Mouse (Mus musculus): Measurements from ENCODE around the gene Atp2c1. TPM values are rescaled to one million over a fixed set of nuclear protein-coding genes. Genes with fewer than 3 reads are reported as not detected.

The Atp2c1 gene
- polyA plus RNA-seq, 1 experiment from 2014 or later, result 33.2 TPM

GRCm38 (mm10) chr9:105495316-105496174 lies 31.6 kb downstream of the Atp2c1 start:
- H3K27me3 ChIP-seq (ENCODE audit: control insufficient read depth, insufficient read depth, low read length), result no peaks in the 10 kb centered on the region
- WGBS, result under 1% methylated on average over 39 of the region's 39 CpGs
- peak overlapping the region; percentile 95 for H3K4me2 ChIP-seq (replicated peaks; ENCODE audit: low read depth)
- no peaks in the 10 kb centered on the region for H3K9me3 ChIP-seq (ENCODE audit: control insufficient read depth, low read length)
- peak; percentile 31 for DNase-seq (ENCODE audit: low spot score)
- no peaks in the 10 kb centered on the region for H3K4me1 ChIP-seq (replicated peaks; ENCODE audit: control insufficient read depth, insufficient read depth)
- H3K27ac ChIP-seq (replicated peaks), result peak overlapping the region; percentile 97
- ATAC-seq (ENCODE audit: low FRiP score, low TSS enrichment), result peak; percentile 50
- H3K9ac ChIP-seq (ENCODE audit: low read length), result peak overlapping the region; percentile 94
- H3K4me3 ChIP-seq (ENCODE audit: low read depth, low read length), result peak overlapping the region; percentile 88
- H3K36me3 ChIP-seq (ENCODE audit: control insufficient read depth, insufficient read depth, low read length), result no peaks in the 10 kb centered on the region
- TF ChIP-seq EP300 (optimal IDR thresholded peaks at IDR 0.05), result no peak
- peak; percentile 88 for TF ChIP-seq CTCF (IDR thresholded peaks at IDR 0.05; ENCODE audit: low read depth)

- no peaks in the 10 kb centered on the region for H3K9me3 ChIP-seq (ENCODE audit: control insufficient read depth, low read length)
- no peaks in the 10 kb centered on the region for H3K27me3 ChIP-seq (ENCODE audit: control insufficient read depth, insufficient read depth, low read length)
- H3K4me3 ChIP-seq (ENCODE audit: low read depth, low read length), result peak overlapping the region; percentile 88
- TF ChIP-seq CTCF (IDR thresholded peaks at IDR 0.05; ENCODE audit: low read depth) (peak; percentile 64), EP300 (optimal IDR thresholded peaks at IDR 0.05) (no peak)
- DNase-seq (ENCODE audit: low spot score) (peak; percentile 98), ATAC-seq (ENCODE audit: low FRiP score, low TSS enrichment) (peak; percentile 100)
- H3K4me1 ChIP-seq (replicated peaks; ENCODE audit: control insufficient read depth, insufficient read depth), result no peaks in the 10 kb centered on the region
- peak overlapping the region; percentile 95 for H3K4me2 ChIP-seq (replicated peaks; ENCODE audit: low read depth)
- no peaks in the 10 kb centered on the region for H3K36me3 ChIP-seq (ENCODE audit: control insufficient read depth, insufficient read depth, low read length)
- H3K27ac ChIP-seq (replicated peaks), result peak overlapping the region; percentile 97
- WGBS, result under 1% methylated on average over 73 of the region's 83 CpGs
- peak overlapping the region; percentile 94 for H3K9ac ChIP-seq (ENCODE audit: low read length)
These were observed 32.4 kb downstream of the Atp2c1 start for GRCm38 (mm10) chr9:105494553-105495315.

GRCm38 (mm10) chr9:105492744-105493143 lies 34.4 kb downstream of the Atp2c1 start:
- DNase-seq (ENCODE audit: low spot score) (no peak), ATAC-seq (ENCODE audit: low FRiP score, low TSS enrichment) (no peak)
- Histone ChIP-seq H3K27me3 (ENCODE audit: control insufficient read depth, insufficient read depth, low read length) (no peaks in the 10 kb centered on the region), H3K4me1 (replicated peaks; ENCODE audit: control insufficient read depth, insufficient read depth) (no peaks in the 10 kb centered on the region), H3K4me2 (replicated peaks; ENCODE audit: low read depth) (no peak overlapping the region), H3K4me3 (ENCODE audit: low read depth, low read length) (no peak overlapping the region), H3K27ac (replicated peaks) (no peak overlapping the region), H3K36me3 (ENCODE audit: control insufficient read depth, insufficient read depth, low read length) (no peaks in the 10 kb centered on the region), H3K9ac (ENCODE audit: low read length) (no peak overlapping the region), H3K9me3 (ENCODE audit: control insufficient read depth, low read length) (no peaks in the 10 kb centered on the region)
- TF ChIP-seq CTCF (IDR thresholded peaks at IDR 0.05; ENCODE audit: low read depth), result no peak
- TF ChIP-seq EP300 (optimal IDR thresholded peaks at IDR 0.05), result no peak
- 45% methylated on average over 3 of the region's 3 CpGs for WGBS

GRCm38 (mm10) chr9:105488363-105488762 lies 38.8 kb downstream of the Atp2c1 start:
- no peak for DNase-seq (ENCODE audit: low spot score)
- Histone ChIP-seq H3K27me3 (ENCODE audit: control insufficient read depth, insufficient read depth, low read length) (no peaks in the 10 kb centered on the region), H3K9me3 (ENCODE audit: control insufficient read depth, low read length) (no peaks in the 10 kb centered on the region)

GRCm38 (mm10) chr9:105484338-105485084 lies 42.6 kb downstream of the Atp2c1 start:
- H3K27ac ChIP-seq (replicated peaks), result no peak overlapping the region
- WGBS, result 81% methylated on average over 5 of the region's 5 CpGs

More at GRCm38 (mm10) chr9:105488363-105488762, 38.8 kb downstream of the Atp2c1 start:
- Histone ChIP-seq H3K4me2 (replicated peaks; ENCODE audit: low read depth) (no peak overlapping the region), H3K9ac (ENCODE audit: low read length) (no peak overlapping the region), H3K4me1 (replicated peaks; ENCODE audit: control insufficient read depth, insufficient read depth) (no peaks in the 10 kb centered on the region), H3K36me3 (ENCODE audit: control insufficient read depth, insufficient read depth, low read length) (no peaks in the 10 kb centered on the region), H3K4me3 (ENCODE audit: low read depth, low read length) (no peak overlapping the region), H3K27ac (replicated peaks) (no peak overlapping the region)
- no peak for ATAC-seq (ENCODE audit: low FRiP score, low TSS enrichment)
- TF ChIP-seq CTCF (IDR thresholded peaks at IDR 0.05; ENCODE audit: low read depth), result no peak
- no peak for TF ChIP-seq EP300 (optimal IDR thresholded peaks at IDR 0.05)
- 44% methylated on average over 5 of the region's 5 CpGs for WGBS

More at GRCm38 (mm10) chr9:105484338-105485084, 42.6 kb downstream of the Atp2c1 start:
- H3K4me3 ChIP-seq (ENCODE audit: low read depth, low read length), result no peak overlapping the region
- DNase-seq (ENCODE audit: low spot score) (no peak), ATAC-seq (ENCODE audit: low FRiP score, low TSS enrichment) (0 out of 2 replicates have a peak, but pooled peaks have one; percentile 29)
- no peaks in the 10 kb centered on the region for H3K9me3 ChIP-seq (ENCODE audit: control insufficient read depth, low read length)
- H3K27me3 ChIP-seq (ENCODE audit: control insufficient read depth, insufficient read depth, low read length), result no peaks in the 10 kb centered on the region
- no peaks in the 10 kb centered on the region for H3K4me1 ChIP-seq (replicated peaks; ENCODE audit: control insufficient read depth, insufficient read depth)
- no peak for TF ChIP-seq CTCF (IDR thresholded peaks at IDR 0.05; ENCODE audit: low read depth)
- TF ChIP-seq EP300 (optimal IDR thresholded peaks at IDR 0.05), result no peak
- no peak overlapping the region for H3K9ac ChIP-seq (ENCODE audit: low read length)
- no peak overlapping the region for H3K4me2 ChIP-seq (replicated peaks; ENCODE audit: low read depth)
- H3K36me3 ChIP-seq (ENCODE audit: control insufficient read depth, insufficient read depth, low read length), result no peaks in the 10 kb centered on the region
